Mouse (Mus musculus) CD8-positive naive resting alpha-beta T cell, adult 2 months (primary cell): ENCODE data around the gene Fam25c.
"Not testable (repeated sequence)": the region's sequence is repeated elsewhere in the genome, so short reads cannot be mapped to it uniquely, and the experiment has no call there.

Source experiments
- DNase-seq, 2 experiments: peaks; one replicate each; pipeline ENCODE4 v3.0.0; 2022; ENCODE audit warnings: low read depth in 2 of 2, low spot score in 2 of 2

Gene Fam25c

DNA sequence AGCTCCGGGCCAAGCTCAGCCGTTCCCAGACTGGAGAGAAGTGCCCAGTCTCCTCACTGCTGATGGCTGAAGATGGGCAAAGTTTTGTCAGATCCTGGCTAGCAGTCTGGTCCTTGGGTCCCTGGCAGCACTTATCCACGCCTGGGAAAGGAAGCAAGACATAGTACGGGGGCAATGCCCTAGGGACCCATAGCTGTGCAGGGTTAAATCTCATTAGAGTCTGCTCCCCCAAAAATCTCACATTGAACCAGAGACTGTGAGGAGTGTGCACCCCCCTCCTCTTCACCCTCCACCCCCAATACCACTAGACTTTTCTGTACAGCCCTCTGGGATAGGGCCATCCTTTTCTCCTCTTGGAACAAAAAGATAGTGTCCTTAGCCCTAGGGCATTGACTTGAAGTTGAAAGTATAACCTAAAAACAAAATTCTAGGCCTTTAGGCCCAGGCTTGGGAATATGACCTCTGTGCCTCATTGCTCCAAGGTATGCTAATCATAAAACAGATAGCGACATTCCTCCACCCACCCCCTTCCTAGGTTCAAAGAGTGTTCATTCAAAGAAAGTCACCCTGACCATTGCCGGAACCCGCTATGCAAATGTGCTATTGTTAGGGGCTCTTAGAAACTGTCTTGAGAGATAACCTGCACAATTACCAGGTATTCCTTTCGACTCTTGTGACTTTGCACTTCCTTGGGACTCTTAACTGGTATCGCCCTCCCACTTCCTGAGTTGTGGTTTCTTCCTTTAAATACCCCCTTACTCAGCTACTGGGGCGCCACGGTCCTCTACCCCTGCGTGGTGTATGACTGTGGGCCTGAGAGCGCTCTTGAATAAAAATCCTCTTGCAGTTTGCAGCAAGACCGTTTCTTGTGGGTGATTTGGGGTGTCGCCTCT, 9.3 kb upstream of the Fam25c start:
- DNase-seq, result not testable (repeated sequence)

DNA sequence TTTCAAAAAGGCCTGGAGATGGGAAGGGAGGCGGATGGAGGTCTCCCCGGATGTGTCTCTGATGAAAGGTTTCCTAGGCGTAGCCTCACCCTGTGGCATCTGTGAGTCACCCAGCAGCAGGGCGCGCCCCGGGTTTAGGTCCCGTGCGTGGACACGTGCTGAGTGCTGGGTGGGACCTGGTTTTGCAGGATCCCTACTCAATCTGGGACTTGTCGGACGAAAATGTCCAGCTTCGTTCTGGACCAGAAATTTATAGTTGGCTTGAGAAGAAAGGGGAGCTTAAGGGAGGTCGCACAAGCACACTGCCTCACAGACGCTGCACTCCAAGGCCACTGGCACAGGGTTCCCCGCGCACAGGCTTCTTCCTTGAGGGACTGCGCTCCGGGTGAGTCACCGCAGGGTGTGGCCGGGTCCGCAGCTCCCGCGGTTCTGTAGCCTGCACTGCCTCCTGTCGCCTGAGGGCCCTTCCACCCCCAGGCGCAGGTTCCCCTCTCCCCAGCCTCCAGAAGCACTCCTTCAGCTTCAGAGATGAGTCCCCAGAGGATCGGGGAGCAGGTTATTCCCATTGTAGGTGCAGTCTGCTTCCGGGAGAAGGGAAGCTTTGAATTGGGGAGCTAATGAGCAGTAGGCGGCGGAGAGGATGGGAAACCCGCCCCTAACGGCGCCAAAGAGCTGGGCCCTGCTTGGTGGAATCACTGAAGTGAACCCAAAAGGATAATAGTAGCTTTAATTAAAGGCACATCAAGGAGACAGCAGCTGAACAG, 8.4 kb upstream of the Fam25c start:
- peak; percentile 36 to 61 for DNase-seq

DNA sequence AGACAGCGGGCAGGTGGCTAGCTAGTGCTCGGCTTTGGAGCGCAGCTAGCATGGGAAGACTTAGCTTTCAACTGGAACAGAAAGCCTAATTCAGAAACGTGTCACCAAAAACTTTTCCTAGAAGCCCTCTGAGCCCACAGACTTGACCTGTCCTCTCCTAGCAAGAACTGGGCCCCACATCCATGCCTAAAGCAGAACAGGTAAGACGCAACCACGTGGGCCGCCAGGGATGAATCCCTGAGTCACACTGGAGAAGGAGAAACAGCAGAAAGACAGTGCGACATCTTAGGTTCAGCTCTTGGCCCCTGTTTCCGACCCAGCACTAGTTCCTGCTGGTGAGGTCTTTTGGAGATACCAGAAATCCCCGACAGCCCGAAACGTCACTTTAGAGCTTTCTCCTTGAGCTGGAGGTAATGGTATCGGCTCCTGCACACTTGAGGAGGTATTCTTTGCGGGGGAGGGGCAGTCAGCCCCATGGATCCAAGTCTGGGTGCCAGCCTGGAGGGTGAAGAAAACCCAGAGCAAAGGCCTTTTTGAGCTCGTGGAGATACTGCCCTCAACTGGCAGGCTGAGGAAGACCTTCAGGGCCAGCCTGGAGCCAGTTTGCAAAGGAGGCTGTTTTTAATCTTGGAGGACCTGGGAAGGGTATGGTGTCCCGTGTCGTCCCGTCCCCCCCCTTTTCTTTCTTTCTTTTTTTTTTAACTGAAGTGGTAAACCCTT, 7.7 kb upstream of the Fam25c start:
- peak; percentile 21 to 45 for DNase-seq

DNA sequence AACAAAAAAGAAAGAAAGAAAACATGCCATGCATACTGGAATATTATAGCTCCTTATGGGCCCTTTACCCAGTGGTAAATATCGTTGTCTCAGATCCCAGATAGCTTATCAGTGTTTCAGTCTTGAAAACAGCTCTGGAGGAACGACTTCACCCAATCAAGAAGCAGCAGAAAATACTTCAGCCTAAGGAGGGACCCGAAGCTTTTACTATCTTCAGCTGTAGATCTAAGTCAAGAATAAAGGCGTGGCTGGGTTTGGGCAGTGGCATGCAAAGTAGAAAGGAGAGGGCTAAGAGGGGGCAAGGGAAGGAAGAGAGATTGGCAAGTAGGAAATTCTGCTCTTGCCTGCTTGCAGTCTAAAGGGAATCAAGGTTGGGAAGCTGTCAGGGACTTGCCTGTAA, 6.9 kb upstream of the Fam25c start:
- no peak for DNase-seq

DNA sequence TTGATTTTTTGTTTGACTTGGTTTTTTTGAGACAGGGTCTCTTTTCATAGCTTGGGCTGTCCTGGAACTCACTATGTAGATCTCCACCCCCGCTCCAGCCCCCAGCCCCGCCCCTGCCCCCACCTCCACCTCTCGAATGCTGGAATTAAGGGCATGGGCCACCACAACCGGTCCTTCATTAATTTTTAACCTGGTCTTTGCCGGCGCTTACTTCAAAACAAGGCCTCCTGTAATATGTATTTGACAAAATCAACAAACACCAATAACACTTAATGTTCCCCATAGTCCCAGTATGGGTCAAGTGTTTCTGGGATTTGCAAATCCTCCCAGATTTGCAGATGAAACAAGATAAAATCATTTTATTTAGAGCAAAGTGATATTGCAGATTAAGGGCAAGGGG, 5.0 kb upstream of the Fam25c start:
- no peak for DNase-seq

DNA sequence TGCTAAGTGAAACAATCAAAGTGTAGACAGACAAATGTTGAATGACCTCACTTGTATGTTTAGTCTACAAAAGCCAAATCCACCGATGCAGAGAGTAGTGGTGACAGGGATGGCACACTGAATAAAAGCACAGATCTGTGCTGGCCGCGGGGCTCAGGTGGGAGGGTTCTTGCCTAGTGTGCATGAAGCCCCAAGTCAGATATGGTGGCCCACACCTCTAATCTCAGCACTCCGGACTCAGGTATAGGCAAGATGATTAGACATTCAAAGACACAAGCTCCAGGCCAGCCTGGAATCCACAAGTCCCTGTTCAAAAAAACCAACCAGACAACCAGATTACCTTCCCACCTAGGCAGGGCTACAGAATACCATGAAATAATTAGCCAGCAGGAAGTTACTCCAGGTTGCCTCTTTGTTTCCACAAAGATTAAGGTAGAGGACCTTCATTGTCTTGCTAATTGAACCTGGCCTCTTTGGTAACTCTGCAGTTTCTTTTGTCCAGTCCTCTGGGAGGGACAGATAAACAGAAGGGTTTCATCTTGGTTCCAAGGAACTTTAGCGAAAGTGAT, 4.5 kb upstream of the Fam25c start:
- DNase-seq, result no peak

DNA sequence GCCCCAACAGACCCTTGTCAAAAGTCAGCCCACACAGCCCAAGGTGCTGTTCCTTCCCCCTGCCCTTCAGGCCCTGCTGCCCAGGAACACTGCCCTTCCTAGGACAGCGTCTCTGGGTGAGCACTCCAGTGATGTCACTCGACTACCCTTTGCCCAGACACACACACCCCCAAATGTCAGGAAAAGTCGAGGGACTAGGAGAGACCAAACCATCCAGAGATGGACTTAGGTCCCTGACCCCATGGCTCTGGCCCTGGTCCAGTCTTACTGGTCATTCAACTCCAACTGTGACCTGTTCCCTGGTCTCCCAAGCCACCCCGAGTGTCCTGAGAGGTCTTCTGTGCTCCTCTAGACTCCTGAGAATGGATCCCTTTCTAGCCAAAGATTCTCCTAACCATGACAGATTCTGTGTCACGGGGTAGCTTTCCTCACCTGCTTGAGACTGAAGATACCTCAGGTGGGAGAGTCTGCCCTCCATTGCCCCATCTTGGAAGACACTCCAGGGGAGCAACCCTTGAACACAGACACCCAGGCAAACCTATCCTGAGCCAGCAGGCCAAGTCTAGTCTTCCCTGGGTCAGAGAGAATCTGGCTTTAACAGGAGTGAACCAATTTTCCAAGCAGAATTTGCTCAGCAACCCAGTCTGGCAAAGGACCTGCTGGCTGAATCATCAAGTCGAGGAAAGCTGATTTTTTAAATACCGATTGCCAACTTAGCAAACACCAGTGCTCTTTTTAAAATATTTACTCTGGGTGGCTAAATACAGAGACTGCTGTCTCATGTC, 2.6 kb upstream of the Fam25c start:
- no peak for DNase-seq

DNA sequence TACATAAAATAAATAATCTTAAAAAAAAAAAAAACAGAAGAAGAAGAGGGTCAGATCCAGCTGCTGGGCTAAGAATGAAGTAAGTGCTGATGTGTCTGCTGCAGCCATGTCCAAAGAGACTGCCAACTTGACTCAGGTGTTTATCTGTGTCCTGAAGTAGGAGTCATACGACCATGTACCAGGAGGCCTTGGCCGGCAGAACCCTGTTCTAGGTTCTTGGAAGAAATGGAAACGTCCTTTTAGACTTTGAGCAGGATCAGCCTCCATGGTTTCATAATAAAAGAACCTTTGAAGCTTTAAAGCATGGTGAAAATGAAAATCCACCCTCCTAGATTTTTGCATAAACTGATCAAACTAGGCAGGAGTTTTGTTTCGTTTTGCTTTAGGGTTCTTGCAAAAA, 777 bp downstream of the Fam25c start:
- no peak for DNase-seq

DNA sequence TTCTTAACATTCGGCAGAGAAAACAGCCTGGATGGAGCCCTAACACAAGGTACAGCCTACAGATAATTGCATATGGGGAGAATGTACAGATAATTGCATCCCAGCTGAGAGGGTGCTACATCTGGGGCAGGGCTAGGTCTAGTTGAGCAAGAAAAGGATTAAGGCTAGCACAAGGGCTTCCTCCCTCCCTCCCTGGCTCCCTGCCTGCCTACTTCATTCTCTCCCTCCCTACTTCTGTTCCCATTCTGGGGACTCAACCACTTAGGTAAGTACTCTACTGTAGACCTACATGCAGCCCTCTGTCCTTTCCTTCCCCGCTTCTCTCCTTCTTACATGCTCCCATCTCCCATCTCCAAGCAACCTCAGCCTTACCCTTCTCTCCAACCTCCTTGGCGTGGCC, 1.9 kb downstream of the Fam25c start:
- DNase-seq, result no peak

DNA sequence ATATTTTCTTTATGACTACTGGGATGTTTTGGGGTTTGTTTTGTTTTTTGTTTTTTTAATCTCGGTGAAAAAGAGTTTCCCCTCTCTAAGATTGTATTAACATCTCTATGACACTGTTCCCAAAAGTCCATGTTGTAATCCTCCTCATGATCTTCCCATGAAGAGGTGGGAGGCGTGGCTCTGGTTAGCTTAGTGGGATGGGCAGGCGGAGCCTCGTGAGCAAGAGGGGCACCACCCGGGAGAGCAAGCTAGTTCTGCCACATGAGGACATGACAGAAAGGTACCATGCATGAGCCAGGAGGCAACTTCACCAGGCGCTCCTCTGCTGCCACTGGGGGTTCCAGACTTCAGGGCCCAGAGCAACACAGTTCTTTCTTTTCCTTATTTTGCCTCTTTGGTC, 2.7 kb downstream of the Fam25c start:
- DNase-seq, result no peak

DNA sequence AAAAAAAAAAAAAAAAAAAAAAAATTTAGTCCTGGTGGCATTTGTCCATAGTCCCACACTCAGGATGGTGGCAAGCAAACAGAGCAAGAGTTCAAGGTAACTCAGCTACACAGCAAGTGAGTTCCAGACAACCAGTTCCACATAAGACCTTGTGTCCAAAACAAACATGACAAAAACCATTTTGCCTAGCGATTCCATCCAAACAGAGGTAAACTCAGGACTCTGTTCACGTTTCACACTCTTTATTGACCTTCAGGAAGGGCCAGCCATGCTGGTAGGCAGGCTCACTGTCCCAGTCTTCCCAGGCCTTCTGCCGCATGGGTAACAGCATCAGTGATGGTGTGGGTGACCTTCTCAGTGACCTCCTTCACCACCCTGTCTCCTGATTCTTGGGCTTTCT, 3.6 kb downstream of the Fam25c start:
- DNase-seq, result no peak

DNA sequence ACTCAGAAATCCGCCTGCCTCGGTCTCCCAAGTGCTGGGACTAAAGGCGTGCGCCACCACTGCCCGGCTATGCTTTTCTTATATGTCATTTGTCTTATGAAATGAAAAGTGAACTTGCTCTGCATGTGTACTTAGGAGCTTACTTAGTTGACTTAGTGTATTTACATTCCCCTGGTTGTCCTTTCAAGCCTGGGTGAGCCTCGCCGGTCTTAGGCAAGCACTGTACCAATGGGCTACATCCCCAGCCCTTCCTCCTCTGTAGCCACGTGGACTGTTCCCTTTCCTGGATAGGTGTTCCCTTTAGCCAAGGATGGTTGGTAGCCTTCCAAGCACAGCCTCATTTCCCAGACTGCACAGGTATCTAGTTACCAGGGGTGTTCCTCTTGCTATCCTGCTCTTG, 6.2 kb downstream of the Fam25c start:
- no peak for DNase-seq

DNA sequence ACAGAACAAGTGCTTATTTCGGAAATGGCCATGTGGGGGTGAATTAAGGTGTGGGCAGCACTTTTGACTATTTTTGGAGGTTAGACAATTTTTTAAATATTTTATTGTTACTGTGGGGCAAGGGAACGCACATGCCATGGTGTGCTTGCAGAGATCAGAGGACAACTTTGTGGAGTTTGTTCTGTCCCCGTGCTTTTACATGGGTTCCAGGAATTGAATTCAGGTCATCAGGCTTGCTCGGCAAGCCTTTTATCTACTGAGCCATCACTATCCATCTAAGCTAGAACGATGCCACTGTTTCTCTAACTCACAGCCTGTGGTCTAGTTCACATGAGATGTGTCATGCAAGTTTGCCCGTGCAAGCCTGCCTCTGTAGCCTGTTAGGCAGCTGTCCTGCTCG, 6.9 kb downstream of the Fam25c start:
- no peak for DNase-seq

DNA sequence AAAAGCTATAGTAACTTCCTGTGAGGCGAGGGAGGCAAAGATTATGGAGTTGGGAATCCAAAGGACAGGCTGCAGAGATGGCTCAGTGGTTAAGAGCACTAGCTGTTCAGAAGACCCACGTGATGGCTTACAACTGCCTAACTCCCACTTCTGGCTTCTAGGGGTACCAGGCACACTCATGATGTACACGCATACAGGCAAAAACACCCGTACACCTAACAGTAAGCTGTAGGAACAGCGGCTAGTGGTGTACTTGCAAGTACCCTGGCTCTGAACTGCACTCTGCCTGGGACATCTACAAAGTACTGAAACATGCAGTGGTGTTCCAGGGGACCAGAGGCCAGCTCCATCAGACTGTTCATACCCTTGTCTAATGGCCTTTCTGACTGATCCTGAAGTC, 8.1 kb downstream of the Fam25c start:
- no peak for DNase-seq

DNA sequence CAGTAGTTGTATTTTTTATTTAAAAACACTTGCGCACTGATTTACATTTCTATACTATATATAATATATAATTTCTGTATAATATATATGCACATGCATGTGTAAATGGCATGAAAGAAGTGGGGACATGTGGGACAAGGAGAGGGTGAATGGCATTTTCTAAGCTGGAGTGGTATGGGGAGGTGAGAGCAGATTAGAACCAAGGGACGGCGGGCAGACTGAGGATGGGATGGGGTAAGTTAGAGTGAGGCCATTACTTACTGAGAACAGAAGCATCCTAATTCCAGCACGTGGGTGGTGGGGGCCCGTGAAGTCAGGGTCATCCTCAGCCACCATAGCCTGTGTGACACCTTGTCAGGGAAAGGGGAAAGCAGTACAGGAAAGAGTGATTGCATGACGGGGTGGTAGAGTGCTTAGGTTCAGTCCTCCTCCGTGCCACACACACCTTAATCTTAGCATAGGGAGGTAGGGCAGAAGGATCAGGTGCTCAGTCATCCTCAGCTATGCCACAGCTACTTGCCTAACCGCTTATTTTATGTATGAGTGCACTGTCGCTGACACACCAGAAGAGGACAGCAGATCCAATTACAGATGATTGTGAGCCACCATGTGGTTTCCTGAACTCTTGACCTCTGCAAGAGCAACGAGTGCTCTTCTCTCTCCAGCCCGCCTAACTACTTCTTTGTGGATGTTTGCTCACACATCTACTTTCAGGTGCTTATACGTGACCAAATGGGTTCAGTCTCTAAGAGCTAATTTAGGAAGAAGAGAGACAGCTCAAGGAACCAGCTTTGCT, 9.3 kb downstream of the Fam25c start:
- no peak for DNase-seq

DNA sequence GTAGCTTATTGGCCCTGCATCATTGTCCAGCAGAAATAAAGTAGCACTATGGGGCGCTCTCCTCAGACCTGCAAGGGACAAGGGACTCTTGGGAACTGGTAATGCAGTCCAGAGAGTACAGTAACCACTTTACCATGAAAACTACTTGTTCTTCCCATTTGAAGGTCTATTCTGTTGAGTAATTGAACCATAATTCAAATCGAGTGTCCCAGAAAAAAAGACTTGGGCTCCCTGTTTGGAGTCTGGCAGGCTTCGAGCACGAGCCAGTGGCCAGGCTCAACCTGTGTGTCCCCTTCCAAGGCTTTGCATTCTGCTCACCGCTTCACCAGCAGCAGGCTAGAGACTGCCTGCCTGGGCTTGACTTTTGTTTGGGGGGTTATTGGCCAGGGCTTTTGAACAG, 10.9 kb downstream of the Fam25c start:
- DNase-seq, result no peak

DNA sequence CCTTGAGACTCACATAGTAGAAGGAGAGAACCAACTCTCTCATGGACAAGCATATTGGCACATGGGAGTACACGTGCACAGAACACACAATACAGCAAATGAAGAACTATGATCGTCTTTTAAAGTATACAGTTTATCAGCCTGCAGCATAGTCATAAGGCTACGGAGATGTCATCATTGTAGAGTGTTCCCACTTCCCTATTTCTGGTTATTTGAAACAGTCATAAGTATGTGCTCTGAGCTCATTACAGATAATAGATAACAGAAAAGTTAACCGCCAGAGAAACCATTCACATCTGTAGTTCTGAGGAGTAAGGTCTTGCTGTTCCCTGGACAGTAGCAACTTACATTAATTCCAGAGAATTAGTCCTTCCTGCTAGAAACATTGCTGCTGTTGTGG, 12.2 kb downstream of the Fam25c start:
- DNase-seq, result no peak

DNA sequence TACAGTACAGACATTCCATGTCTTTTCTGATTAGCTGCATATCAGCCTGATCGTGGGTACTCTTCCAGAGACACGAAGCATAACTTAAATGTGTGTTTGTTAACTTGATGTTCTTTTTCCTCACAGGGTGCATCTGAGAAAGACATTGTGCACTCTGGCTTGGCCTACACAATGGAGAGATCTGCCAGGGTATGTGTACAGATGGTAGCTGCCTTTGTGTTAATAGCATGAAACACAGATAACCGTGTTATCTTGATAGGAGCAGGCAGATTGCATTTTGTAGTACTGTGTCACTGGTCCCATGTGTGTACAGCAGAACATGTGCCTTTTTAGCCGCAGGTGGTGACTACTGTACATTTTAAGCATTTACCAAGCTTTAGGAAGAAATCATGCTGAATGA, 13.2 kb downstream of the Fam25c start:
- no peak for DNase-seq

DNA sequence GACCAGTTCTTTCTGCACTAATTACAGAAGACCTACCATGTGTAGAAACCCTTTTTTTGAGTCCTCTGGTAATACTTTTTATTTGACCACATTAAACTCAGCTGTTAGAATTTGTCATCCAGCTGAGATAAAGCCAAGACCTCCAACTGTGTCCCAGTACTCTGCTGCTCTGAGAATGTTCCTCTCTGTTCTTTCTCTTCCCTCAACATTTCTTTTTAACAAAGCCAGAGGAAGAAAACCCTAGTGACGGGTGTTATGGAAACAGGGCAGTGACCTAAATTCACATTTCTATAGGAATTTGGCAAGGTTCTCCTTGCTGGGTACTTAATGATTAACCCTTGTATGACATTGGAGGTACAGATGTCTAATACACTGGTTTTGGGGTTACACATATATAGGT, 15.8 kb downstream of the Fam25c start:
- no peak for DNase-seq

DNA sequence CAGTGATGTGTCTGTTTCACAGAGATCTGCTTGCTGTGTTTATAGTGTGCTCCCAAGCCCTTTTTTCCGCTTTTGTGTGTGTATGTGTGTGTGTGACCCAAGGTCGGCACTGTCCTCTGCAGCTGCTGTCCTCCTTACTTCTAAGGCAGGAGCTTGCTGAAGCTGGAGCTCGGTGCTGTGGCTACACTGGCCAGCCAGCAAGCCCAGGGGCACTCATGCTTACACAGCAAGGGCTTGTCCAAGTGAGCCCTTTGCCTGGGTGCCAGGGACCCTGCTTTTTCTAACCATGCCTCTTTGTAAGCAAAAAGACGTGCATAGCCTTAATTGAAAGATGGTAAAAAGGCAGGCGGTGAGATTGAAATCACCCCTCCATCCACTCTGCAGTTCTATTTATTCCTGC, 22.8 kb downstream of the Fam25c start:
- DNase-seq, result no peak
